Mouse (Mus musculus): Measurements from ENCODE around the gene F12.
A peak's percentile ranks its signal among the peaks of the same experiment; 100 is the strongest.

F12 gene

DNA sequence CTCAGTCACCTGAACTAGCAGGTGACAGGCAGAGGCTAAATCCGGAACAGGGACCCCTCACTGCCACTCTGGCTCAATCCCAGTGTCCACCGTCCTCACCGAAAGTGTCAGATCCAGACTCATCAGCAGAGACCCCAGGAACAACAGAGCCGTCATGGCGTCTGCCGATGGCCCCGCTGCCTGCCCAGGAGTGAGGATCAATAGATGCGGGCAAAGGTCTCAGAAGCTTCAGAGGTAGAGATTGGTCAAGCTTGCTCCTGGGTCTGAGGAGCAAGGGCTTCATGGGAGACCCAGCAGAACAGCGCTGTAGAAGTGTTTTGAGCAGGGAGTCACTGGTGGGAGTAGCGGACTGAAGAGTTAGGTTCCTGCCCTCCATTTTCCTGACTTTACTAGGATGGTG lies at the start of gene F12:
TSS of gene F12 (minus strand) at position 181 of the 400 bp plus-strand sequence.
- DNase-seq (ENCODE audit: low read depth, low spot score), result no peak

DNA sequence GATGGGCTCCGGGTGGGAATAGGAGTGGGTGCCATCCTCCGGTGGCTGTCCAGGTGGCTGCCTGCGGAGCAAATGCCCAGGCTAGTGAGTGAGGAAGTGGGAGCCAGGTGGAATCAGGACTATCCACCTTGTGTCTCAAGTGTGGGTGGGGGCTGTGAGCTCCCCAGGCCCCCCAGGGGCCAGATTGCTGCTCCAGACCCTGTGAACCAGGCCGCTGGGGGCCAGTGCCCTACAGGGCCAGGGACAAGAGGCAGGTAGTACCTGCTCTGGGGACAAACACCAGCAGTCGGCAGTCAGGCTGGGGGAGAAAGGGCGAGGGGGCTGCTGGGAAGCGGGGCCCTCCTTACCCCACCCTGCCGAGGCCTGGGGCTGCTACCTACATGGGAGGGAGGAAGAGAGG lies 49.7 kb upstream of the F12 start:
- DNase-seq (ENCODE audit: low read depth, low spot score), result no peak

DNA sequence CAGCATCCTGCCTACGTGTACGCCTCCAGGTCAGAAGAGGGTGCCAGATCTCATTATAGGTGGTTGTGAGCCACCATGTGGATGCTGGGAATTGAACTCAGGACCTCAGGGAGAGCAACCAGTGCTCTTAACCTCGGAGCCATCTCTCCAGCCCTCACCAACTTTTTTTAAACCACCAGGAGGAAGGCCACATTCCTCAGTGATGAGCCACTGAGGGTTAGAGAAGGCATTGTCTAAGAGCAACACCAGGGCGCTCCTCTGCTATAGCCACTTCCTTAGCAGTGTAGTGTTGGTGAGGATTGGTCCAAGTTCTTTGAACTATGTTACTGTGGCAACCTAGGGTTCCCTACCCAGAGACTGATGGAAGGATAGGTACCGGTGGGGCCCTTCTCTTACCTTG lies 49.2 kb upstream of the F12 start:
- no peak for DNase-seq (ENCODE audit: low read depth, low spot score)

DNA sequence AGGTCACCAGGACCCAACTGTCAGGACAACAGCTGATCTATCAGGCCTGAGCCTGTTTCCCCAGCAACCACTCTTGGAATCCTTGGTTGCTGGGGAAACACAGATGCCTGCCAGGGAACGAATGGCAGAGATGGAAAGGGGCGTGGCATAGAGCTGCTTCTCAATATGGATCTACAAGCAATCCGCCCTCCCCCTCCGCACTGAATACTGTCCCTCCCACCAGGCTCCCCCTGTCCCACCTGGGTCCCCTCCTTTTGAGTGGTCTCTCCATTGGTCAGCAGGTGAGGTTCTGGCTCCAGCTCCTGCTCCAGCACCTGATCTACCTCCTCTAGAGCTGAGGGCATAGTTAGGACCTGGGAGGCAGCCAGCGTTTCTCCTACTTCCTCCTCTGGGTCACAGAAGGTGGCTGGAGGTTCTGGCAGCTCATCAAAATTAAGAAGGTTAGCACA lies 48.1 kb upstream of the F12 start:
- peak; percentile 79 for DNase-seq (ENCODE audit: low read depth, low spot score)

DNA sequence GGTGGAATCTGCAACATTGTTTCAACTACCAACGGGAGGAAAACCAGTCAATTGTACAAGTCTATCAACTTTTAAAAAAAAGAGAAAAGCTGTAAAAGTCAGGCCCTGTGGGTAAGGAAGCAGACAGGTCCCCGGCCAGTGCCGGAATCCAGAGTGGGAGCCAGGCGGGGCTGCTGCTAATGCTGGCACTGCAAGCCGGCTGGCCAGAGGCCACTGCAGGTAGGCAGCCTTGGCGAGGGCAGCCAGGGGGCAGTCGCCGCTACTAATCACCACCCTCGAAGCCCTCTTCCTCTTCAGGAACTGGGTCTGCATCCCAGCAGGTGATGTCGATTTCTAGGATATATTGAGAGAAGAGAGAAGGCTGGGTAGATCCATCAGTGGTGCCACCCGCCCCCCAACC lies 47.4 kb upstream of the F12 start:
- DNase-seq (ENCODE audit: low read depth, low spot score), result no peak

DNA sequence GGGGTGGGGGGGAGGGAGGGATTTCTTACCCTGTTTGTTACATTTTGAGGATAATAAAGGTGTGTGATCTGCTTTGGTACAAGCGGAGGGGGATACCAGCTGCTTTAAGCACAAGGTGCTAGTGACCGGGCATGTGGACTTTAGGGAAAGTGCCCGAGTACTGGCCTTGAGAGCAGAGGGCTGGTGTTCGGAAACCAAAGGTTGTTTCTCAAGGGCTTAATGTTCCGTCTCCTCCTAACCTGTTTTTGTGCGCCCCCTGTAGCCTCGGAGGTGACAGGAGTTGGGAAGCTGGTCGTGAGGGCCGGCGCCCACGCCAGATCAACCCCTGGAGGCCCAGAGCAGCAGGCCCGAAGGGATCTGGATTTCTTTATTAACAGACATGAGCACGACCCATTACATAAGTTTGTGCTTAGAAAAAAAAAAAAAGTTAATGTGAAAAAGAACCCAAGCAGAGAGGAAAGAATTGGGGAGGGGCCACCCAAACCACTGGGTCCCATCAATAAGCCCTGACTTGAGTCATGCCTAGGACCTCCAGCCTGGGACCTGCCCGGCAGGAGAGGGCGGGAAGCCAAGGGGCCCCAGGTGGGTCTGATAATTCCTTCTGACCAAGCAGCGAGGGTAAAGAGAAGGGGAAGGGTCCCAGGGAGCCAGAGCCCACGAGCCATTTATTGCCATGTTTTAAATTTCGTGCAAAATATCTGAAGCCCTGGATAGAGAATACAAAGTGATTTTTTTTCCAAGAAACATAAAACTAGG lies 46.7 kb upstream of the F12 start:
- peak; percentile 65 for DNase-seq (ENCODE audit: low read depth, low spot score)

DNA sequence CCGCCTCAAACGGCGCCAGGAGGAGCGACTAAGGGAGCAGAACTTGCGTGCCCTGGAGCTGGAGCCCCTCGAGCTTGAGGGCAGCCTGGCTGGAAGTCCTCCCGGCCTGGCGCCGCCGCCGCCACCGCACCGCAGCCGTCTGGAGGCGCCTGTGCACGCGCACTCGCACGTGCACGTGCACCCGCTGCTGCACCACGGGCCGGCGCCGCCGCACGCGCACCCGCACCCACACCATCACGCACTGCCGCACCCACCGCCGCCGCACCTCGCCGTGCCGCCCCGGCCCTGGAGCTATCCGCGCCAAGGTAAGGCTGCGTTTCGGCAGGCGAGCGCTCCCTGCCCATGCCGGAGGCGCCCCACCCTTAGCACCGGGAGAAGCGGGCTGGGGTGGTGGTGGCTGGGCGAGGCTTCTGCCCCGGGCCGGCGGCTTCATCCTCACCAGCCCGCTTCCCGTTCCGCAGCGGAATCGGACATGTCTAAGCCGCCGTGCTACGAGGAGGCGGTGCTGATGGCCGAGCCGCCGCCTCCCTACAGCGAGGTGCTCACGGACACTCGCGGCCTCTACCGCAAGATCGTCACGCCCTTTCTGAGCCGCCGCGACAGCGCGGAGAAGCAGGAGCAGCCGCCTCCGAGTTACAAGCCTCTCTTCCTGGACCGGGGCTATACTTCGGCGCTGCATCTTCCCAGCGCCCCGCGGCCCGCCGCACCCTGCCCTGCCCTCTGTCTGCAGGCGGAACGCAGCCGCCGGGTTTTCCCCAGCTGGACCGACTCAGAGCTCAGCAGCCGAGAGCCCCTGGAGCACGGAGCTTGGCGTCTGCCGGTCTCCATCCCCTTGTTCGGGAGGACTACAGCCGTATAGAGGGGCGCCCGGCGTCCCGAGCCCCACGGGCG lies 45.8 kb upstream of the F12 start:
- peak; percentile 70 for DNase-seq (ENCODE audit: low read depth, low spot score)

DNA sequence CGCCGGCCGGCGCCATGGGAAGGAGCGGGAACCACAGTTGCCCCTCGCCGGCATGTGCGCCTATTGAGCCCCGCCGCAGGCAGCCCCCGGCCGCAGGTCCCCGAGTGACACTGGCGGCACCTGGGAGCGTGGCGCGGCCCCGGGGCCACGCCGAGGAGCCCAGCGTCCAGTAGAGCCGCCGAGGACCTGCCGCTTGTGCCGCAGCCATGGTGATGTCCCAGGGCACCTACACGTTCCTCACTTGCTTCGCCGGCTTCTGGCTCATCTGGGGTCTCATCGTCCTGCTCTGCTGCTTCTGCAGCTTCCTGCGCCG lies 45.2 kb upstream of the F12 start:
- no peak for DNase-seq (ENCODE audit: low read depth, low spot score)

DNA sequence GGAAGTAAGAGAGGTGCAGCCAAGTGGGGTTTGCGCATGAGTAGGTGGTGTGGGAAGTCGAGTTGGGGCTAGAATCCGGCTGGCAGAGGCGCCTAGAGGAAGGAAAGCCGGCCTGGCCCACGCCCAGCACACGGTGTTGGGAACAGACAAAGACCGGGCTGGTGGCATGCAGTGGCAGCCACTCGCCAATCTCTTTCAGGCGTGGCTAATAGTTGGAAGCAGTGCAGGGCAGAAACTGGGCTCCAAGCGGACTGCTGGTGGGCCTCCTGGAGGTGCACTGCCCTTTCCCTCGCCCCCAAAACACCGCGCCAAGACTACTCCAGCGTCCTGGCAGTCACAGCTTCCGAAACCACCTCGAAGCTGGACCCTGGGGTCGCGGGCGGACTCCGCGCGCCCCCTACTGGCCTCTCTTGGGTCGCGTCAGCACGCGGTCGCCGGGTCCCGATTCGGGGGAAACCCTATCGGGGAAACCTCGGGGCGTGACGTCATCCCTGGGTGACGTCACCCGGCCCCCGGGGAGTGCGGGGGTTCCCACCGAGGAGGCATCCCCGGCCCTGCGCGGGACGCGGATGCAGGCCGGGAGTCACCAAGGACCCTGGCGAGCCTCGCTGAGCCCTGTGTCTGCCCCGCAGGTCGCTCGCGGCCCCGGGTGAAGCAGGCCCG lies 44.7 kb upstream of the F12 start:
- peak; percentile 84 for DNase-seq (ENCODE audit: low read depth, low spot score)

DNA sequence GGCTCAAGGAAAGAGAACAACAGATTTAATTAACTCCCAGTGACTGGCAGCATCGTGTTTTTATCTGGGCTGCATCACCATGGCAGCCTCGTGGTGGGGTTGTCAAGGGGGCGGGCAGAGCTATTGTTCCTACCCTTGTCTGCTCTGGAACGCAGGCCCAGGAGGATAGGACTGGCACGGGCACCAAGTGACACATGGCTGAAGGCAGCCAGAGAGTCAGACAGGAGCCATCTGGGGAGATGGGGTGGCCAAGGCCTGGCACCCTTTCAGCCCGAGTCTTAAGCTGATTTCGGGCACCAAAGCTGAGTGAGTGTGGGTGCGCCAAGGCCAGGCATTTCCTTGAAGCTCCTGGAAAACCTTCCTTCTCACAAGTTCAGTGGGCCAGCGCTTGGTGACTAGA lies 43.8 kb upstream of the F12 start:
- no peak for DNase-seq (ENCODE audit: low read depth, low spot score)

DNA sequence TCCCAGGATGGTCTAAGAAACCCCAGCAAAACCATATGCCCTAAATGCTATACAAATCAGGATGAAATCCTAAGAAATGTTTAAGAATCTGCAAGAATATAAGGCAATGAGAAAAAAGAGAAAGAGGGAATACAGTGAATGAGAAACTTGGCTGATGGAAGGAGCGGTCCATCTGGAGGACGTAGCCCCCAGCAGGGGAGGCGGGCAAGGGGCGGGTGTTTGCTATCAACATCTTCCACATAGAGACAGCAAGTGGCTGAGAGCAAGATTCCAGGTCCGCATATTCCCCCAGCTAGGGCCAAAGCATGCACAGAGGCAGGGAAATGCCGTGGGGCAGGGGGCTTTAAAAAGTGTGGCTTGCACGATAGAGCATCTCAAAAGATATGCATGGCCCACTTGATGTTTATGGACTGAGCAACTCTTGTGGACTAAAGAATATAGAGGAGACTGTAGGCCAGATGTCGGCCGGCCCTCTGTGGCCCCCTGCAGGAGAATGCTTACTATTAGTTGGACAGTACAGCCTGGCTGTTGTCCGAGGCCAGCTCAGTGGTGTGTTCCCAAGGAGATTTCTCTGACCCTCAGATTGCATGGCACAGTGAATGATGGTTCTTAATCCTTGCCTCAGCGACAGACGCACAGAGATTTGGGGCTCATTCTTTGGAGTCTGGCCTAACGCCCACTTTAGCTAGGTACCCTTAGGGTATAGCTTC lies 42.4 kb upstream of the F12 start:
- no peak for DNase-seq (ENCODE audit: low read depth, low spot score)

DNA sequence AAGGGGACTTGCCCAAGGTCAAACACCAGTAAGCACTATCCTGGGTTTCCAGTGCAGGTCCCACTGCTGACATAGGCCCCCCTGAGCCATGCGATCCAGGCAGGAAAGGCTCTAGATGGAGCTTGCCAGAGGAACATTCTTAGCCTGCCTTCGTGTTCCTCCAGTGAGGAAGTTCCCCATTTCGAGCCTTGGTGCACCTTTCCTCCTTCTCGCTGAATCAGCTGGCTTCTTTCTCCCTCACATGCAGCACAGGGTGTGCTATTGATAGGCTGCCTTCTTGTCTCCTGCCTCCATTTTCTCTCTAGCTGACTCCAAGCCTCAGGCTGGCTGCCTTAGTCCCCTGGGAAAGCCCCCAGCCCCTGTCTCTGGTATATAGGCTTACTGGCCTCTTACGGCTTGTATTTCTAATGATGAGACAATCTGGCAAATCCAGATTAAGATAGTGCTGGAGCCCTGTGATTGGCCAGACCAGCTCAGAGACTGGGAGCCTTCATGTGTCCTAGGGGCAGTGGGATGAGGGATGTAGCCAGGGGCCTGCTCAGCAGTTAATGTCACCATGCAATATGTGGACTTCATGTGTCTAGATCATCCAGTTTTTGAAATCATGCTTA lies 39.3 kb upstream of the F12 start:
- DNase-seq (ENCODE audit: low read depth, low spot score), result no peak

DNA sequence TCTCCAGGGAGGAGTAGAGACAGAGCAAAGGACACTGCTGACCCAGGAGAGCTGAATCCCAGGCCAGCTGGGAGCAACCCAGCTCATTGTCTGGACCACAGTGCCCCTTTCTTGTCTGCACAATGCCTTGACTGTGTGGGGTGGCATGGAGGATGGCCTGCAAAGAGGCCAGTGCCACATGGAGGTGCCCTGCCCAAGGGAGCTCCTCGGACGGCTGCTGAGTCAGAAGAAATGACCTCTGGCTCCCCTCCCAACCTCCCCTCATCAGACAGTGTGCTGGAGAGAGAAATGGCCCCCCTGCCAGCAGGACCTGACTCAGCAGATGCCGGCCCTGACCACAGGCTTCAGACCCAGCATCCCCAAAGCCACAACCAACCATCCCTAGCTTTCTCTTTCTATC lies 38.6 kb upstream of the F12 start:
- DNase-seq (ENCODE audit: low read depth, low spot score), result no peak

DNA sequence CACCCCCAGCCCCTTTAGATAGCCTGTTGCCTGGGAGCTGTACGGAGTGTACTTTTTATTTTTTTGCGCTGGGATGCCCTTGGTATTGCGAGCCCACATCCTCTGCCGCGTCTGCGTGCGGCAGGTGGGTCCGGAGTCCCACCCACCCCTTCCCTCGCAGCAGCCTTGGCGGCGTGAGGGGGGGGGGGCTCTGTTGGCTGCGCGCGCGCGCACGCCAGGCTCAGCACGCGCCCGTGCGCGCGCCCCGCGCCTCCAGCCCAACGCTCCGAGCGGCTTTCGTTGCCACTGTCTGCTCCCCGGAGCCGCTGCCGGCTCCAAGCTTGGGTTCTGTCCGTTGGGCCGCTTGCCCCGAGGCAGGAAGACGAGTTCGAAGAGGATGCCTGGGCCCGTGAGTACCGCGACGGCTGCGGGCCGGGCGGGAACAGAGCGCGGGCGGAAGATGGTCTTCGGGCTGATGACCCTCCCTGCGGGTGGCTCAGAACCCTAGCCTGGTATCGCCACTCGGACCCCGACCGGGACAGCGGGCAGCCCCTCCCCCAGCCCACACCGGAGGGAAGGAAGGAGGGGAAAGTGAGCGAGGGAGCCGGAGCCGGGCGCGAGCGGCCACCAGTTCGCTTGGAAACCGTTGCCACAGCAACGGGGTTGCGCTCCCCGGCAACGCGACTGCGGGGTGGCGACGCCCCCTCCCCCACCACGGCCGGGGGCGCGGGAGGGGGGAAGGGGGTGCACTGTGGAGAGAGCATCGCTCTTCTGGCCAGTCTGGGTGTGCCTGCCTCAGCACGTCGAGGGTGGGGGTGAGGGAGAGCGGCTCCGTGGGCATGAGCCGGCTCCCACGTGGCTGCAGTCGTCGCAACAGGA lies 37.7 kb upstream of the F12 start, which contains the start of gene Prr7:
TSS of gene Prr7 (plus strand) at position 241 of the 858 bp plus-strand sequence.
- peak; percentile 80 for DNase-seq (ENCODE audit: low read depth, low spot score)

DNA sequence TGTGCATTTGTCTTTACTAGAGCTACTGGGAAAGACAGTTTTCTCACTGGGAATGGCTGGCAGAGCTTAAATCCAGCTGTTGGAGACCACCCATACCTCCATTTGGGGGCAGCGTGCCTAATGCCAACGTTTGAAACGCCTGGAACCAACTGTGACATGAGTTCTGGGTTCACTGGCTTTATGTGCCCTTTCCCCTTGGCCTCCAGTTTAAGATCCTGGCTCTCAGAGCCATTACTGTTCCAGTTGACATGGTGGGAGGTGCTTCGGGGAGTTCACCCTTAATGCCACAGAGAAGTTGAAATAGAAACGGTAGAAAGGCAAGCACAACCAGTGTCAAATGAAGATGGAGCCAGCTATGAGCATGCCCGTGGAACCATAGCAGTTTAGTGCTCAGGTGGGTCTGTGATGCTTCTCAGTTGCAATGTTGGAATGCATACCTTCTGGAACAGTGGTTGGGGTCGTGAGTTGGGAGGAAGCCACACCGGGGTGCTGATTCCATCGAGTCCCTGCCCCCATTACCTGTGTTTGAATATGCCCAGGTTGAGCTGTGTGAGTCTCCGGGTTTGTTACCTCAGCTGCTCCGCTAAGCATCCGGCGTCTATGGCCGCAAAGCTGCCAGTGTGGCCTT lies 36.9 kb upstream of the F12 start:
- DNase-seq (ENCODE audit: low read depth, low spot score), result no peak

DNA sequence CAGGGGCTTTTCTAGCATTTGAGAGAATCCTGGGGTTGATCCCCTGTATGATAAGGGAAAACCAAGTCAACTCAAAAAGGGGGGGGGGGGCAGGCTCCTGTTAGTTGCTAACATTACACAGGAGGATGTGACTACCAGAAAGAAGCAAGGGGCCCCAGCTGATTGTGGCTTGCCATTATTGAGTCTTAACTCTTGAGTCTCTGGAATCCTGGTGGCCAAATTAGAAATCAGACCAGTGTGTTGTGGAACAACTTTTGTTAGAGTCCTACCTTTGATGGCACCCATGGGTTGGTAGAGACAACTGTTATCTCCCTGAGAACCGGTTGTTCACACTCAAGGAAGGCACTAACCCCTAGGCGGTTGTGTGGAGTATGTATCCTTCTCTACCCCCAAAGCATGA lies 36.4 kb upstream of the F12 start:
- DNase-seq (ENCODE audit: low read depth, low spot score), result no peak

DNA sequence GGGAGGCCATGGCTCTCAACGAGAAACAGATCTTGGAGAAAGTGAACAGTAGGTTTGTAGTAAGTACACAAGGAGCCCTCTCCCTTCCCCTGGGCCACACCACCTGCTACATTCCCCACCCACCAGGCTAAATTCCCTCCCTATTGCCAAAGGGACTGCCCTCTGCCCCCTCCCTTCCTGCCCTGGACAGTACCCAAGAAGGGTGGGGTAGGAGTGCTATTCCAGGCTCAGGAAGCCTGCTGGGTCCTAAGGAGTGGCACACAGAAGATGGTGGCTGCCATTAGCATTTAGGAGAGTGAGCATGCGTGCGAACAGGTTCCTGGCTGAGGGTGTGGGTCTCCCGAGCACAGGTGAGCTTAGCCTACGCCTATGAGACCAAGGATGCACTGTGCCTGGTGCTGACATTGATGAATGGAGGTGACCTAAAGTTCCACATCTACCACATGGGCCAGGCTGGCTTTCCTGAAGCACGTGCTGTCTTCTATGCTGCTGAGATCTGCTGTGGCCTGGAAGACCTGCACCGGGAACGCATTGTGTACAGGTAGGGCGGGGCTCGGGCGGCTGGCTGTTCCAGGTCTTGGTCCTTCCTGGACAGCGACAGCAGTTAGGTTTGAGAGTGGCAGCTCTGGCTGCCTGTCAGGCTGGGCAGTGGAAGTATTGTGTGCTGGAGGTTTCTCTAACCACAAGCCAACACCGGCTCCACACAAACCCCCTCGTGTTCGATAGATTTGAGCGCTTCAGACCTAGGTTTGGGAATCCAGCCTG lies 25.4 kb upstream of the F12 start:
- DNase-seq (ENCODE audit: low read depth, low spot score), result peak; percentile 49

DNA sequence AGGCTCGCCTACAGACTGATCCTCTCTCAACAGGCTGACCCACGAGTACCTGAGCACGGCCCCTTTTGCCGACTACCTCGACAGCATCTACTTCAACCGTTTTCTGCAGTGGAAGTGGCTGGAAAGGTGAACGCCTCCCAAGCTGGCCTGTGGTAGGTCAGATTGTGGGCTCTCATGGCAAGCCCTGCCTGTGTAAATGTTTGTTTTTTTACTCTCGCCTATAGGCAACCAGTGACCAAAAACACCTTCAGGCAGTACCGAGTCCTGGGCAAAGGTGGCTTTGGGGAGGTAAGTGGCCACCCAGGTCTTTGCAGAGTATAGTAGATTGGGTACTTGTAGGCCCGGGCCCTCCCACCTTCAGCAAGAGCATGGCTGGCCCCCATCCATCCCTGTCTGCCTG lies 24.7 kb upstream of the F12 start:
- no peak for DNase-seq (ENCODE audit: low read depth, low spot score)

DNA sequence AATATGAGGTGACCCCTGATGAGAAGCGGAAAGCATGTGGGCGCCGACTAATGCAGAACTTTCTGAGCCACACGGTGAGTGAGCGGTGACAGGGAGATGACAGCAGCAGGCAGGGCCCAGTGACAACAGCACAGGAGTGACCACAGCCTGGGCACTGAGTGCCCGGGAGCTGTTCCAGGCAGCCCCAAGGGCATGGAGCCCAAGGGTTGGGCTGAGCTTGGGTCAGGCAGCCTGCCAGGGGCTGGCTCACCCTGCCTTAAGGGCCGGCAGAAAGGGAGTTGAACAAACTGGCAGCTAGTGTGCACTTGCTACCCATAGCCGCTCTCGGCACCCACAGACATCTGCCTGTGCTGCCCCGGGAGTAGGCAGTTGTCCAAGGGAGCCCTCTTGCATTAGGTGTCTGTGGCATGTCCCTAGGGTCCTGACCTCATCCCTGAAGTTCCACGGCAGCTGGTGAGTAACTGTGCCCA lies 24.0 kb upstream of the F12 start:
- DNase-seq (ENCODE audit: low read depth, low spot score), result no peak

Measured in R1 (cell line).